Mouse (Mus musculus): Measurements from ENCODE around the gene Gm3591.
"Not testable (repeated sequence)": the region's sequence is repeated elsewhere in the genome, so short reads cannot be mapped to it uniquely, and the experiment has no call there.

DNA sequence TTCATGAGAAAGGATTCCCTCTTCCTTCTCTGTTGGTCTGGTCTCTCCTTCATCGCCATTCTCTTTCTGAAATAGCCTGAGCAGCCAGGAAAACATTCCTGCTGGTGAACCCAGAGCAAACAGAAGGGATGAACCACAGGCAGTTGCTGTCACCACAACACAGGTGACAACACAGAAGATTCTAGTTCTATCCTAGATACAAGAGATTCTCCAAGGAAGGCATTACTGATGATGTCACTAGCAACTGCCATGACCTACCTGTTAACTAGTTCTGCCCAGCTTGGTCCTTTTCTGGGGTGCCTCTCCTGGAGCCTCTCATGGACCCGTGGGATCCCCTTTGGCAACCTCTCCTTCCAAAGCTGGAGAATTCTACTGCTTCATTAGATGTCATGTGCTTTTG, at the start of gene Gm3591:
- TF ChIP-seq CTCF (IDR thresholded peaks at IDR 0.05; ENCODE audit: control insufficient read depth, insufficient read depth, insufficient replicate concordance, low read depth, low read length); POLR2A (IDR thresholded peaks at IDR 0.05; ENCODE audit: control insufficient read depth, low read depth, low read length): not testable (repeated sequence)

Measured in testis, adult 2 months (tissue).